Comparison of ENCODE assay signal across 23 mouse cellular contexts in genomic region chr16:23266293-23266692, GRCm38 (mm10). TPM values are rescaled to one million over a fixed set of nuclear protein-coding genes. Genes with fewer than 3 reads are reported as not detected.
DNase-seq lines count a peak whose midpoint lies in the region; ATAC-seq lines count a peak whose summit lies in the region.
"Had no signal": no experiment of that assay in that cellular context is flagged by ENCODE, and none has a peak within 500 bp of the region (broad histone marks: within the 10 kb centered on the region; RNA-seq: fewer than 3 reads in every experiment).

No protein-coding gene starts in this region.

- H3K9ac ChIP-seq in lung, embryonic 16.5 days (ENCODE audit: low read length): no peak overlapping the region
- H3K9ac ChIP-seq in stomach, embryonic 16.5 days (ENCODE audit: low read length): no peak overlapping the region
- H3K9ac ChIP-seq: heart, embryonic 15.5 days; hindbrain, embryonic 14.5 days; midbrain, embryonic 13.5 days; neural tube, embryonic 12.5 days; stomach, embryonic 15.5 days had no signal

- peak; percentile 47 for DNase-seq in left cerebral cortex, postnatal 4 days
- DNase-seq in left cerebral cortex, postnatal 25 days (ENCODE audit: low spot score in 2 of 2): no peak
- peak; percentile 67 for DNase-seq in 3134 (ENCODE audit: extremely low read depth, insufficient read length, low spot score)
- no peak for DNase-seq in layer of hippocampus, adult 11-12 months (ENCODE audit: low spot score)
- DNase-seq: adrenal gland, adult 8-10 months; cerebellum, adult 8-10 months; gastrocnemius, postnatal 14 days; heart, adult 2 months; heart, postnatal 4 days; kidney, postnatal 10 days; thymus, postnatal 14 days had no signal

- ATAC-seq in lung, embryonic 16.5 days (ENCODE audit: low read depth): peak; percentile 66
- ATAC-seq in stomach, embryonic 16.5 days (ENCODE audit: insufficient read depth, low FRiP score): peak; percentile 26; the same call in 1 of the 2 replicates
- ATAC-seq in megakaryocyte, adult 5-6 weeks (ENCODE audit: poor library complexity, severe bottlenecking): no peak
- ATAC-seq: activated CD4-positive, CD25-positive, alpha-beta regulatory T cell, adult 4 months; forebrain, embryonic 16.5 days; inflammation-experienced regulatory T-cells, adult 6 months; midbrain, embryonic 13.5 days had no signal

- H3K4me3 ChIP-seq in lung, embryonic 16.5 days (ENCODE audit: low read length): no peak overlapping the region
- no peak overlapping the region for H3K4me3 ChIP-seq in stomach, embryonic 16.5 days (replicated peaks; ENCODE audit: low read length)
- H3K4me3 ChIP-seq: embryonic facial prominence, embryonic 10.5 days; heart, adult 2 months; heart, embryonic 15.5 days; midbrain, embryonic 13.5 days; neural tube, embryonic 12.5 days; stomach, embryonic 15.5 days had no signal

- H3K27me3 ChIP-seq in lung, embryonic 16.5 days (ENCODE audit: control insufficient read depth, insufficient read depth, low read depth, low read length): no peaks in the 10 kb centered on the region
- H3K27me3 ChIP-seq in stomach, embryonic 16.5 days (ENCODE audit: control insufficient read depth, insufficient read depth, low read length): no peaks in the 10 kb centered on the region
- H3K27me3 ChIP-seq: neural tube, embryonic 12.5 days; stomach, embryonic 15.5 days had no signal

- H3K27ac ChIP-seq in lung, embryonic 16.5 days (ENCODE audit: low read length): peak overlapping the region; percentile 64
- no peak overlapping the region for H3K27ac ChIP-seq in stomach, embryonic 16.5 days (ENCODE audit: low read length)
- H3K27ac ChIP-seq: embryonic facial prominence, embryonic 10.5 days; heart, adult 2 months; heart, embryonic 15.5 days; hindbrain, embryonic 14.5 days; midbrain, embryonic 13.5 days; neural tube, embryonic 12.5 days; stomach, embryonic 15.5 days had no signal

- peaks cover 4% of the 10 kb centered on the region for H3K36me3 ChIP-seq in lung, embryonic 16.5 days (ENCODE audit: control insufficient read depth, insufficient read depth, low read length)
- no peaks in the 10 kb centered on the region for H3K36me3 ChIP-seq in stomach, embryonic 16.5 days (ENCODE audit: control insufficient read depth, insufficient read depth, low read length)
- H3K36me3 ChIP-seq: heart, embryonic 15.5 days; stomach, embryonic 15.5 days had no signal

- no peak overlapping the region for H3K4me2 ChIP-seq in lung, embryonic 16.5 days (ENCODE audit: low read depth, low read length)
- no peak overlapping the region for H3K4me2 ChIP-seq in stomach, embryonic 16.5 days (ENCODE audit: low read depth, low read length)
- H3K4me2 ChIP-seq: heart, embryonic 15.5 days; hindbrain, embryonic 14.5 days; midbrain, embryonic 13.5 days; neural tube, embryonic 12.5 days; stomach, embryonic 15.5 days had no signal

- intact Hi-C loops in left cerebral cortex, postnatal 4 days (cut with DNase I): no loop called here
- intact Hi-C loops in left cerebral cortex, postnatal 25 days (cut with DNase I): no loop called here

- H3K9me3 ChIP-seq in lung, embryonic 16.5 days (ENCODE audit: control insufficient read depth, low read length): no peaks in the 10 kb centered on the region
- H3K9me3 ChIP-seq in stomach, embryonic 16.5 days (replicated peaks; ENCODE audit: control insufficient read depth, low read length): peaks cover 3% of the 10 kb centered on the region; the same call in 1 of the 2 replicates
- H3K9me3 ChIP-seq: heart, embryonic 15.5 days; midbrain, embryonic 13.5 days; neural tube, embryonic 12.5 days; stomach, embryonic 15.5 days had no signal

- H3K4me1 ChIP-seq in lung, embryonic 16.5 days (replicated peaks; ENCODE audit: control insufficient read depth, insufficient read depth, low read length): peaks cover 45% of the 10 kb centered on the region
- H3K4me1 ChIP-seq in stomach, embryonic 16.5 days (ENCODE audit: control insufficient read depth, insufficient read depth, low read length): peaks cover 24% of the 10 kb centered on the region

- WGBS in lung, embryonic 16.5 days: 82% methylated on average over 11 of the region's 11 CpGs
- WGBS in stomach, embryonic 16.5 days: 84% methylated on average over 11 of the region's 11 CpGs

RNA-seq across cellular contexts. Expression of gene St6gal1, which starts 41.8 kb away (rescaled TPM):
- 10 to 100 TPM; 19.1 to 23.2 TPM for total RNA-seq in left cerebral cortex, postnatal 4 days (2021)
- total RNA-seq in left cerebral cortex, postnatal 25 days (2021): 10 to 100 TPM; 13.1 to 13.5 TPM
- 49.0 and 56.2 TPM in 2 replicates for polyA plus RNA-seq in lung, embryonic 16.5 days (2015; fragmentation: Nextera tagmentation; extraction: Ambion mirVana)
- polyA plus RNA-seq in stomach, embryonic 16.5 days (2015; fragmentation: Nextera tagmentation; extraction: Ambion mirVana): 16.6 and 17.6 TPM in 2 replicates
- total RNA-seq in megakaryocyte, adult 5-6 weeks (2015): 2.4 and 2.8 TPM in 2 replicates
- 2.3 and 3.3 TPM in 2 replicates for total RNA-seq in megakaryocyte, adult 5-6 weeks (2017)

Comparison
In these comparisons a context has a peak if more than half of its experiments do, and no peak if none do; other contexts are left out.
1. DNase-seq: peak in left cerebral cortex, postnatal 4 days (single experiment) and 3134 (single experiment); none in left cerebral cortex, postnatal 25 days (0 of 2) and layer of hippocampus, adult 11-12 months (single experiment).